Mouse (Mus musculus) liver, adult 2 months (tissue): Measurements from ENCODE around the gene Wscd2.

Experiments used
- CTCF ChIP-seq: fragments of 200-500 bp; IDR thresholded peaks from 2 replicates; pipeline ENCODE4 v1.5.1; 2011; ENCODE audit warnings: low read depth, low read length, control low read depth
- POLR2A ChIP-seq: fragments of 200-500 bp; IDR thresholded peaks from 2 replicates; pipeline ENCODE4 v1.6.1; 2011; ENCODE audit warnings: low read length, control low read depth; ENCODE audit not compliant: insufficient read depth; ENCODE audit errors: extremely low read depth

- no peak for TF ChIP-seq POLR2A
- no peak for TF ChIP-seq CTCF
Observed at GRCm38 (mm10) chr5:113618716-113619115, 128.6 kb downstream of the Wscd2 start.
